Mouse (Mus musculus): ENCODE results near the gene Mms19. TPM values are rescaled to one million over a fixed set of nuclear protein-coding genes. Genes with fewer than 3 reads are reported as not detected.
A peak's percentile ranks its signal among the peaks of the same experiment; 100 is the strongest.

Gene Mms19
- polyA plus RNA-seq, 1 experiment from 2014 or later = 41.1 TPM

- H3K27ac ChIP-seq (ENCODE audit: low read length) = no peak overlapping the region
- no peaks in the 10 kb centered on the region for H3K9me3 ChIP-seq (ENCODE audit: low read length)
- 64% methylated on average over 6 of the region's 6 CpGs for WGBS
Observed at GRCm38 (mm10) chr19:41906311-41907078, 74.5 kb downstream of the Mms19 start.

GRCm38 (mm10) chr19:41905246-41905645 lies 75.7 kb downstream of the Mms19 start:
- no peak for ATAC-seq (ENCODE audit: low FRiP score, low TSS enrichment)
- Histone ChIP-seq H3K27me3 (ENCODE audit: insufficient read depth, low read length) (no peaks in the 10 kb centered on the region), H3K9me3 (ENCODE audit: low read length) (no peaks in the 10 kb centered on the region), H3K4me1 (ENCODE audit: insufficient read depth, low read length) (peaks cover 6% of the 10 kb centered on the region; the same call in 1 of the 2 replicates), H3K9ac (replicated peaks; ENCODE audit: low read length) (no peak overlapping the region), H3K4me2 (replicated peaks; ENCODE audit: low read depth, low read length) (no peak overlapping the region), H3K4me3 (ENCODE audit: low read length) (no peak overlapping the region), H3K36me3 (ENCODE audit: insufficient read depth, low read length) (no peaks in the 10 kb centered on the region), H3K27ac (ENCODE audit: low read length) (no peak overlapping the region)
- 93% methylated on average over 2 of the region's 2 CpGs for WGBS

More at GRCm38 (mm10) chr19:41906311-41907078, 74.5 kb downstream of the Mms19 start:
- H3K9ac ChIP-seq (replicated peaks; ENCODE audit: low read length) = no peak overlapping the region
- H3K4me3 ChIP-seq (ENCODE audit: low read length) = no peak overlapping the region
- H3K4me1 ChIP-seq (ENCODE audit: insufficient read depth, low read length) = peaks cover 6% of the 10 kb centered on the region; the same call in 1 of the 2 replicates
- no peaks in the 10 kb centered on the region for H3K36me3 ChIP-seq (ENCODE audit: insufficient read depth, low read length)
- no peaks in the 10 kb centered on the region for H3K27me3 ChIP-seq (ENCODE audit: insufficient read depth, low read length)
- no peak overlapping the region for H3K4me2 ChIP-seq (replicated peaks; ENCODE audit: low read depth, low read length)
- no peak for ATAC-seq (ENCODE audit: low FRiP score, low TSS enrichment)

GRCm38 (mm10) chr19:41902848-41903593 lies 77.9 kb downstream of the Mms19 start:
- Histone ChIP-seq H3K4me2 (replicated peaks; ENCODE audit: low read depth, low read length) (no peak overlapping the region), H3K4me3 (ENCODE audit: low read length) (no peak overlapping the region), H3K27ac (ENCODE audit: low read length) (no peak overlapping the region), H3K4me1 (ENCODE audit: insufficient read depth, low read length) (peaks cover 6% of the 10 kb centered on the region; the same call in 1 of the 2 replicates), H3K36me3 (ENCODE audit: insufficient read depth, low read length) (no peaks in the 10 kb centered on the region), H3K9ac (replicated peaks; ENCODE audit: low read length) (no peak overlapping the region), H3K27me3 (ENCODE audit: insufficient read depth, low read length) (no peaks in the 10 kb centered on the region), H3K9me3 (ENCODE audit: low read length) (no peaks in the 10 kb centered on the region)
- ATAC-seq (ENCODE audit: low FRiP score, low TSS enrichment) = no peak
- WGBS = 80% methylated on average over 10 of the region's 10 CpGs

- H3K4me2 ChIP-seq (replicated peaks; ENCODE audit: low read depth, low read length) = no peak overlapping the region
- WGBS = 56% methylated on average over 2 of the region's 2 CpGs
- no peak overlapping the region for H3K4me3 ChIP-seq (ENCODE audit: low read length)
- no peaks in the 10 kb centered on the region for H3K36me3 ChIP-seq (ENCODE audit: insufficient read depth, low read length)
- no peaks in the 10 kb centered on the region for H3K9me3 ChIP-seq (ENCODE audit: low read length)
- H3K4me1 ChIP-seq (ENCODE audit: insufficient read depth, low read length) = 0 out of 2 replicates have a peak, but pooled peaks cover under 1% of the 10 kb centered on the region
- no peaks in the 10 kb centered on the region for H3K27me3 ChIP-seq (ENCODE audit: insufficient read depth, low read length)
- H3K9ac ChIP-seq (replicated peaks; ENCODE audit: low read length) = no peak overlapping the region
- ATAC-seq (ENCODE audit: low FRiP score, low TSS enrichment) = no peak
- no peak overlapping the region for H3K27ac ChIP-seq (ENCODE audit: low read length)
Observed at GRCm38 (mm10) chr19:41901696-41902095, 79.3 kb downstream of the Mms19 start.

GRCm38 (mm10) chr19:41900495-41901090 lies 80.4 kb downstream of the Mms19 start:
- Histone ChIP-seq H3K4me3 (ENCODE audit: low read length) (no peak overlapping the region), H3K9ac (replicated peaks; ENCODE audit: low read length) (no peak overlapping the region), H3K4me2 (replicated peaks; ENCODE audit: low read depth, low read length) (no peak overlapping the region), H3K27ac (ENCODE audit: low read length) (no peak overlapping the region), H3K36me3 (ENCODE audit: insufficient read depth, low read length) (no peaks in the 10 kb centered on the region), H3K27me3 (ENCODE audit: insufficient read depth, low read length) (no peaks in the 10 kb centered on the region), H3K9me3 (ENCODE audit: low read length) (no peaks in the 10 kb centered on the region), H3K4me1 (ENCODE audit: insufficient read depth, low read length) (0 out of 2 replicates have a peak, but pooled peaks cover 3% of the 10 kb centered on the region)
- WGBS = 79% methylated on average over 8 of the region's 8 CpGs
- ATAC-seq (ENCODE audit: low FRiP score, low TSS enrichment) = no peak

- WGBS = 55% methylated on average over 4 of the region's 4 CpGs
- H3K27ac ChIP-seq (ENCODE audit: low read length) = no peak overlapping the region
- H3K4me3 ChIP-seq (ENCODE audit: low read length) = no peak overlapping the region
- H3K36me3 ChIP-seq (ENCODE audit: insufficient read depth, low read length) = no peaks in the 10 kb centered on the region
- H3K9ac ChIP-seq (replicated peaks; ENCODE audit: low read length) = no peak overlapping the region
- ATAC-seq (ENCODE audit: low FRiP score, low TSS enrichment) = no peak
- peaks cover 15% of the 10 kb centered on the region for H3K4me1 ChIP-seq (ENCODE audit: insufficient read depth, low read length)
- H3K9me3 ChIP-seq (ENCODE audit: low read length) = no peaks in the 10 kb centered on the region
- no peaks in the 10 kb centered on the region for H3K27me3 ChIP-seq (ENCODE audit: insufficient read depth, low read length)
- no peak overlapping the region for H3K4me2 ChIP-seq (replicated peaks; ENCODE audit: low read depth, low read length)
Observed at GRCm38 (mm10) chr19:41898860-41899259, 82.1 kb downstream of the Mms19 start.

GRCm38 (mm10) chr19:41896319-41896711 lies 84.6 kb downstream of the Mms19 start:
- Histone ChIP-seq H3K9me3 (ENCODE audit: low read length) (no peaks in the 10 kb centered on the region), H3K4me1 (ENCODE audit: insufficient read depth, low read length) (peaks cover 15% of the 10 kb centered on the region), H3K4me3 (ENCODE audit: low read length) (peak overlapping the region; percentile 95), H3K4me2 (replicated peaks; ENCODE audit: low read depth, low read length) (peak overlapping the region; percentile 92), H3K9ac (replicated peaks; ENCODE audit: low read length) (peak overlapping the region; percentile 63), H3K27ac (ENCODE audit: low read length) (no peak overlapping the region), H3K36me3 (ENCODE audit: insufficient read depth, low read length) (0 out of 2 replicates have a peak, but pooled peaks cover under 1% of the 10 kb centered on the region), H3K27me3 (ENCODE audit: insufficient read depth, low read length) (no peaks in the 10 kb centered on the region)
- ATAC-seq (ENCODE audit: low FRiP score, low TSS enrichment) = no peak
- 17% methylated on average over 18 of the region's 18 CpGs for WGBS

- Histone ChIP-seq H3K9ac (replicated peaks; ENCODE audit: low read length) (peak within 1 kb of the TSS; percentile 63), H3K4me1 (ENCODE audit: insufficient read depth, low read length) (peaks cover 15% of the 10 kb centered on the region), H3K36me3 (ENCODE audit: insufficient read depth, low read length) (0 out of 2 replicates have a peak, but pooled peaks cover 5% of the 10 kb centered on the region), H3K27ac (ENCODE audit: low read length) (peak within 1 kb of the TSS; percentile 27; the same call in 1 of the 2 replicates), H3K9me3 (ENCODE audit: low read length) (no peaks in the 10 kb centered on the region), H3K27me3 (ENCODE audit: insufficient read depth, low read length) (no peaks in the 10 kb centered on the region), H3K4me3 (ENCODE audit: low read length) (peak within 1 kb of the TSS; percentile 95), H3K4me2 (replicated peaks; ENCODE audit: low read depth, low read length) (peak within 1 kb of the TSS; percentile 92)
- peak; percentile 95 for ATAC-seq (ENCODE audit: low FRiP score, low TSS enrichment)
- WGBS = 1% methylated on average over 45 of the region's 46 CpGs
Observed at GRCm38 (mm10) chr19:41895460-41896318, 85.3 kb downstream of the Mms19 start, which contains the start of gene Rrp12. TSS of gene Rrp12 (minus strand) at chr19:41896173.

GRCm38 (mm10) chr19:41894959-41895358 lies 86.0 kb downstream of the Mms19 start:
- Histone ChIP-seq H3K27me3 (ENCODE audit: insufficient read depth, low read length) (no peaks in the 10 kb centered on the region), H3K27ac (ENCODE audit: low read length) (no peak overlapping the region), H3K36me3 (ENCODE audit: insufficient read depth, low read length) (0 out of 2 replicates have a peak, but pooled peaks cover 5% of the 10 kb centered on the region), H3K4me1 (ENCODE audit: insufficient read depth, low read length) (peaks cover 15% of the 10 kb centered on the region), H3K9ac (replicated peaks; ENCODE audit: low read length) (peak overlapping the region; percentile 63; the same call in 1 of the 2 replicates), H3K9me3 (ENCODE audit: low read length) (no peaks in the 10 kb centered on the region), H3K4me3 (ENCODE audit: low read length) (peak overlapping the region; percentile 95), H3K4me2 (replicated peaks; ENCODE audit: low read depth, low read length) (peak overlapping the region; percentile 92)
- no peak for ATAC-seq (ENCODE audit: low FRiP score, low TSS enrichment)
- 44% methylated on average over 7 of the region's 7 CpGs for WGBS

Measured in kidney, embryonic 16.5 days (tissue).